8 mouse cellular contexts compared by ENCODE assay signal in the genomic region with DNA sequence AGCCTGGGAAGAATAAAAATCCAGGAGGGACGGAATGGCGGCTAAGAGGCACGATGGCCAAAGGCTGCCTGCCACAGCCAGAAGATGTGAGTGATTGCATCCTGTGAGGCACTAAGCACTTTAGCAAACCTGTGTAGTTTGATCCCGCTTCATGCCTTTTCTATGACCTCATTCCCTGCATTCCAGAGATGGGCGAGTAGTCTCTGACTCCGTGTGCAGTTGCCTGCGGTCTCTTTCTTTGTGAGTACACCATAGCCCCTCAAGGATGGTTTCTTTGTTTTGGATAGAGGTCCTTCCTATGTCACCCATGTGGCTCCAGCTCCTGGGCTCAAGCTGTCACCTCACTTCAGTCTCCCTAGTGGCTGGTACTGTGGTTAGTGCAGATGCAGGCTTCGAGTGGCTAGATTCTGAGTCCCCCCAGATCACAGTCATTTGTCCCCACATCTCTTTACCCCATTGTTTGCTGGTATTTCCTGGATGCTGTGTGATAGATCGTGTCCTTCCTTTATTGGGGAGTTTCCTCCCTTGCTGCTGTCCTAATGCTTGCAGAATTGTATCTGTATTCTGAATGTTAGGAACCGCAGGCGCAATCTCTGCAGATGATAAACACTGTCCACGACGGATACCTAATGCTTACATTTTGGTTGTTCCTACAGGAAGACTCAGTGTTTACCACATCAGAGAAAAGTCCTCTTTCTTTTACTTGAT.
DNase-seq lines count a peak whose midpoint lies in the region; ATAC-seq and TF ChIP-seq lines count a peak whose summit lies in the region.

No protein-coding gene starts in this region.

- no peak overlapping the region for H3K9ac ChIP-seq in heart, embryonic 15.5 days
- no peak overlapping the region for H3K9ac ChIP-seq in lung, postnatal 0 days (replicated peaks; ENCODE audit: low read depth)

- no peak for TF ChIP-seq POLR2A in thymus, adult 2 months (IDR thresholded peaks at IDR 0.05; ENCODE audit: control insufficient read depth, extremely low read depth, insufficient read depth, low read length, poor library complexity)

- no peak overlapping the region for H3K4me3 ChIP-seq in heart, embryonic 15.5 days
- H3K4me3 ChIP-seq in C2C12 (ENCODE audit: insufficient read depth, poor library complexity, severe bottlenecking): no peak overlapping the region
- H3K4me3 ChIP-seq in lung, postnatal 0 days (ENCODE audit: low read depth, low read length): no peak overlapping the region
- H3K4me3 ChIP-seq in thymus, adult 2 months (ENCODE audit: control insufficient read depth, insufficient read depth, low read length): no peak overlapping the region

- H3K79me3 ChIP-seq in C2C12 (ENCODE audit: low read depth): no peaks in the 10 kb centered on the region

- no peak for ATAC-seq in heart, embryonic 15.5 days (replicated peaks; ENCODE audit: insufficient number of reproducible peaks, insufficient read depth, low FRiP score, low read depth)
- ATAC-seq in lung, postnatal 0 days: peak; percentile 83

- 31% methylated on average over 13 of the region's 13 CpGs for WGBS in heart, embryonic 15.5 days
- WGBS in lung, postnatal 0 days: 22% methylated on average over 13 of the region's 13 CpGs
- WGBS in thymus, adult 2 months: 88% methylated on average over 13 of the region's 13 CpGs

- H3K9me3 ChIP-seq in heart, embryonic 15.5 days (replicated peaks): no peaks in the 10 kb centered on the region
- H3K9me3 ChIP-seq in lung, postnatal 0 days (ENCODE audit: low read length): no peaks in the 10 kb centered on the region

- no peak for TF ChIP-seq CTCF in C2C12 (IDR thresholded peaks at IDR 0.05; ENCODE audit: control insufficient read depth, insufficient read depth, insufficient read length)
- TF ChIP-seq CTCF in lung, postnatal 0 days (IDR thresholded peaks at IDR 0.05): no peak
- no peak for TF ChIP-seq CTCF in thymus, adult 2 months (IDR thresholded peaks at IDR 0.05; ENCODE audit: borderline replicate concordance, control insufficient read depth, extremely low read depth, insufficient read depth, low read length, poor library complexity)

- no peaks in the 10 kb centered on the region for H3K79me2 ChIP-seq in C2C12 (ENCODE audit: control insufficient read depth, insufficient read depth)

- H3K4me1 ChIP-seq in heart, embryonic 15.5 days (replicated peaks): peaks cover 11% of the 10 kb centered on the region
- no peaks in the 10 kb centered on the region for H3K4me1 ChIP-seq in lung, postnatal 0 days (ENCODE audit: insufficient read depth, low read depth, low read length)
- peaks cover 6% of the 10 kb centered on the region for H3K4me1 ChIP-seq in thymus, adult 2 months (replicated peaks; ENCODE audit: control insufficient read depth, insufficient read depth, low read length)

- H3K27me3 ChIP-seq in heart, embryonic 15.5 days: no peaks in the 10 kb centered on the region
- no peaks in the 10 kb centered on the region for H3K27me3 ChIP-seq in C2C12 (ENCODE audit: control insufficient read depth, insufficient read depth, insufficient read length)
- no peaks in the 10 kb centered on the region for H3K27me3 ChIP-seq in lung, postnatal 0 days (replicated peaks; ENCODE audit: insufficient read depth, low read length)
- H3K27me3 ChIP-seq in thymus, adult 2 months (ENCODE audit: control insufficient read depth, insufficient read depth, low read length): no peaks in the 10 kb centered on the region

- no peak overlapping the region for H3ac ChIP-seq in C2C12 (ENCODE audit: control insufficient read depth, insufficient read length, low read depth)

- peak; percentile 62 for TF ChIP-seq EP300 in lung, postnatal 0 days (IDR thresholded peaks at IDR 0.05)

- no peaks in the 10 kb centered on the region for H3K36me3 ChIP-seq in heart, embryonic 15.5 days
- no peaks in the 10 kb centered on the region for H3K36me3 ChIP-seq in C2C12 (ENCODE audit: control insufficient read depth, insufficient read depth)
- H3K36me3 ChIP-seq in lung, postnatal 0 days (ENCODE audit: insufficient read depth, low read length): no peaks in the 10 kb centered on the region
- H3K36me3 ChIP-seq in thymus, adult 2 months (ENCODE audit: control insufficient read depth, insufficient read depth, low read length): no peaks in the 10 kb centered on the region

- no peak for DNase-seq in heart, postnatal 25 days (ENCODE audit: low spot score)
- DNase-seq in embryo, embryonic 11.5 days (ENCODE audit: low read depth, low spot score): peak; percentile 41
- DNase-seq in lung, postnatal 0 days (ENCODE audit: low spot score): peak; percentile 74
- DNase-seq in cerebellum, adult 9-10 months: no peak
- no peak for DNase-seq in gastrocnemius, postnatal 36 days
- no peak for DNase-seq in thymus, adult 2 months

- intact Hi-C loops in heart, postnatal 25 days (cut with DNase I): no loop called here
- intact Hi-C loops in gastrocnemius, postnatal 36 days (cut with DNase I): no loop called here

- 0 out of 2 replicates have a peak overlapping the region, but pooled peaks have one; percentile 6 for H3K27ac ChIP-seq in heart, embryonic 15.5 days
- no peak overlapping the region for H3K27ac ChIP-seq in lung, postnatal 0 days (ENCODE audit: low read length)
- H3K27ac ChIP-seq in thymus, adult 2 months (ENCODE audit: control insufficient read depth, insufficient read depth, low read length): no peak overlapping the region

- peak overlapping the region; percentile 7; the same call in 1 of the 2 replicates for H3K4me2 ChIP-seq in heart, embryonic 15.5 days
- no peak overlapping the region for H3K4me2 ChIP-seq in lung, postnatal 0 days (replicated peaks; ENCODE audit: low read depth, low read length)

TF ChIP-seq in C2C12, 6 proteins besides CTCF, POLR2A, EP300 and RAD21:
- TF ChIP-seq MYOD1 (IDR thresholded peaks at IDR 0.05; ENCODE audit: control insufficient read depth, insufficient read length, low read depth) (peak; percentile 59), CEBPB (IDR thresholded peaks at IDR 0.05; ENCODE audit: low read depth) (peak; percentile 47), USF1 (IDR thresholded peaks at IDR 0.05; ENCODE audit: low read depth) (no peak), MAX (IDR thresholded peaks at IDR 0.05) (peak; percentile 92)

Comparison
In these comparisons a context has a peak if more than half of its experiments do, and no peak if none do; other contexts are left out.
1. DNase-seq: peak in embryo, embryonic 11.5 days (single experiment) and lung, postnatal 0 days (single experiment); none in heart, postnatal 25 days (single experiment), cerebellum, adult 9-10 months (single experiment), gastrocnemius, postnatal 36 days (0 of 2) and thymus, adult 2 months (single experiment).